Mouse (Mus musculus) frontal cortex, postnatal 25 days (tissue): Measurements from ENCODE around the gene Foxb2.

Source experiments
- DNase-seq, 2 experiments: peaks; one replicate each; pipeline ENCODE4 v3.0.0; 2022; ENCODE audit warnings: low spot score in 2 of 2

The Foxb2 gene

GRCm38 (mm10) chr19:16825228-16825627, 48.4 kb downstream of the Foxb2 start:
- DNase-seq = no peak
